Mouse (Mus musculus): ENCODE results near the gene Alcam.

- TF ChIP-seq POLR2A (IDR thresholded peaks at IDR 0.05; ENCODE audit: low read depth, low read length), result no peak
- TF ChIP-seq CTCF (conservative IDR thresholded peaks at IDR 0.05; ENCODE audit: insufficient read depth, insufficient read length, low read depth, low read length), result no peak
Measured at GRCm38 (mm10) chr16:52295535-52295934, 158.3 kb downstream of the Alcam start.

All from kidney, adult 2 months (tissue).